Mouse (Mus musculus): ENCODE results near the gene Ints3.

DNA sequence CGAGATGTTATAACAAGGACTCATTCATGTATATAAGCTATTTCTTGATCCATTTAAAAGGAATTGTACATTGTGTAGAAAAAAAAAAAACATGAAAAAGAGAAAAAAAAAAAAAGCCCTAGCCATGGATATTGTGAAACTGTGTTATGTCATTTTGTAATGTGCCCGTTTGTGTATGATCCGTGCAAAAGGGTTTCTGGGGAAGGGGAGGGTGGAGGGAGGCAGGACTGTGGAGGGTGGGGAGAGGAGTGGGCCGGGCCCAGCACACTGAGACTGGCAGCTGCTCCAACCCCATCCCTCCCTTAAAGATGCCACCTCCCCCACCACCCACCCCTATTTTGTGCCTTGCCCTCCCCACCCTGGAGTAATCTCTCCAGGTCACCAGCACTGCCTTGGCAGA lies 71.9 kb downstream of the Ints3 start:
- TF ChIP-seq GATA1 (IDR thresholded peaks at IDR 0.05; ENCODE audit: borderline replicate concordance, low read length) (no peak), FLI1 (IDR thresholded peaks at IDR 0.05; ENCODE audit: low read length) (no peak)
